9 mouse cellular contexts compared by ENCODE assay signal in the genomic region with DNA sequence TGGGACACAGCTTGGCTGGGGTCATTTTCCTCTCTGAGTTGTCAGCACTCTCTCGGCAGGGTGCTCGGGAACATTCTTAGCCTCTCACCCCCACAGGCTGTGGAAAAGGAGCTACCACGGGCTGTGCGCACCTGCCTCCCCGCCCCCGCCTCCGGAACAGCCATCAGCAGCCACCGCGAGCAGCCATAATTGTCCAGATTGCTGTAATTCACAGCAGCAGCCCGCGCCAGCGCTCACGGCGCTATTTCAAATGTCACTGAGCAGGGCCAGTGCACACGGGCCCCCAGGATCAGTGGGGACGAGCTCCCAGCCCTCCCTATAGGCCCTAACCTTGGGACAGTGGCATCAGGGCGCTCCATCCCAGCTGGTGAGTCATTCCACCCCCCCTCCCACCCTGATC. TPM values are rescaled to one million over a fixed set of nuclear protein-coding genes. Genes with fewer than 3 reads are reported as not detected.
DNase-seq lines count a peak whose midpoint lies in the region; ATAC-seq and TF ChIP-seq lines count a peak whose summit lies in the region.
"Had no signal": no experiment of that assay in that cellular context is flagged by ENCODE, and none has a peak within 500 bp of the region (broad histone marks: within the 10 kb centered on the region; RNA-seq: fewer than 3 reads in every experiment).

No protein-coding gene starts in this region.

- DNase-seq in adrenal gland, postnatal 10 days, result peak; percentile 41
- DNase-seq in adrenal gland, postnatal 25 days, result no peak
- no peak for DNase-seq in G1E (ENCODE audit: low spot score)
- DNase-seq: liver had no signal

- H3K4me3 ChIP-seq in G1E (ENCODE audit: low read depth, low read length), result peak overlapping the region; percentile 3; the same call in 1 of the 2 replicates
- no peak overlapping the region for H3K4me3 ChIP-seq in hindbrain, embryonic 13.5 days
- no peak overlapping the region for H3K4me3 ChIP-seq in midbrain, embryonic 12.5 days

- H3K4me1 ChIP-seq in G1E (ENCODE audit: insufficient read depth, low read depth, low read length), result no peaks in the 10 kb centered on the region
- peaks cover 60% of the 10 kb centered on the region for H3K4me1 ChIP-seq in hindbrain, embryonic 13.5 days (replicated peaks)
- H3K4me1 ChIP-seq in midbrain, embryonic 12.5 days, result peaks cover 35% of the 10 kb centered on the region

- peak overlapping the region; percentile 56 for H3K9ac ChIP-seq in hindbrain, embryonic 13.5 days
- H3K9ac ChIP-seq in midbrain, embryonic 12.5 days (replicated peaks), result no peak overlapping the region

- TF ChIP-seq CTCF in G1E (IDR thresholded peaks at IDR 0.05; ENCODE audit: low read depth, low read length), result no peak

- H3K9me3 ChIP-seq in G1E (replicated peaks), result peaks cover 98% of the 10 kb centered on the region
- H3K9me3 ChIP-seq in hindbrain, embryonic 13.5 days, result no peaks in the 10 kb centered on the region
- no peaks in the 10 kb centered on the region for H3K9me3 ChIP-seq in midbrain, embryonic 12.5 days

- ATAC-seq in G1E (ENCODE audit: extremely low read depth, insufficient number of reproducible peaks, low FRiP score, poor library complexity, severe bottlenecking), result no peak
- ATAC-seq in hindbrain, embryonic 13.5 days (ENCODE audit: low FRiP score), result 0 out of 2 replicates have a peak, but pooled peaks have one; percentile 34
- no peak for ATAC-seq in midbrain, embryonic 12.5 days (ENCODE audit: low FRiP score, low read depth)
- ATAC-seq in megakaryocyte progenitor cell, adult 5-6 weeks (replicated peaks; ENCODE audit: poor library complexity), result no peak
- ATAC-seq in CD4-positive, CD25-positive, alpha-beta regulatory T cell, adult 4 months, result no peak
- ATAC-seq in megakaryocyte, adult 5-6 weeks (ENCODE audit: poor library complexity, severe bottlenecking), result no peak

- no peaks in the 10 kb centered on the region for H3K27me3 ChIP-seq in G1E (ENCODE audit: insufficient read depth, low read length)
- no peaks in the 10 kb centered on the region; the same call in 1 of the 2 replicates for H3K27me3 ChIP-seq in hindbrain, embryonic 13.5 days
- H3K27me3 ChIP-seq in midbrain, embryonic 12.5 days, result peaks cover 11% of the 10 kb centered on the region

- no peaks in the 10 kb centered on the region for H3K36me3 ChIP-seq in G1E (replicated peaks)
- peaks cover 36% of the 10 kb centered on the region for H3K36me3 ChIP-seq in hindbrain, embryonic 13.5 days
- peaks cover 38% of the 10 kb centered on the region for H3K36me3 ChIP-seq in midbrain, embryonic 12.5 days

- peak overlapping the region; percentile 11; the same call in 1 of the 2 replicates for H3K4me2 ChIP-seq in hindbrain, embryonic 13.5 days
- H3K4me2 ChIP-seq in midbrain, embryonic 12.5 days (replicated peaks), result no peak overlapping the region

- peak overlapping the region; percentile 88 for H3K27ac ChIP-seq in hindbrain, embryonic 13.5 days
- H3K27ac ChIP-seq in midbrain, embryonic 12.5 days (replicated peaks), result peak overlapping the region; percentile 60

- WGBS in hindbrain, embryonic 13.5 days, result 31% methylated on average over 17 of the region's 17 CpGs
- 66% methylated on average over 17 of the region's 17 CpGs for WGBS in midbrain, embryonic 12.5 days

RNA-seq across cellular contexts. Expression of gene Rflna, which starts 60.0 kb away (rescaled TPM):
- 1 to 10 TPM; 4.3 TPM for total RNA-seq in adrenal gland, postnatal 10 days (2021)
- total RNA-seq in adrenal gland, postnatal 25 days (2021), result 3.9 and 4.3 TPM in 2 replicates
- not detected in 2 replicates for total RNA-seq in G1E (2014; fragmentation: Nextera tagmentation)
- not detected in 2 replicates for total RNA-seq in G1E (2017)
- polyA plus RNA-seq in G1E (2012), result not detected in 2 replicates
- polyA plus RNA-seq in hindbrain, embryonic 13.5 days (2015; fragmentation: Nextera tagmentation; extraction: Ambion mirVana), result 5.9 and 8.3 TPM in 2 replicates
- 5.2 and 12.1 TPM in 2 replicates for polyA plus RNA-seq in midbrain, embryonic 12.5 days (2016; fragmentation: Nextera tagmentation; extraction: Ambion mirVana)
- not detected in 2 replicates for total RNA-seq in megakaryocyte progenitor cell, adult 5-6 weeks (2015)
- not detected in 2 replicates for total RNA-seq in megakaryocyte progenitor cell, adult 5-6 weeks (2017)
- polyA plus RNA-seq in CD4-positive, CD25-positive, alpha-beta regulatory T cell, adult 4 months (2017; shearing (Covaris generic)), result not detected
- not detected in 2 replicates for total RNA-seq in megakaryocyte, adult 5-6 weeks (2015)
- total RNA-seq in megakaryocyte, adult 5-6 weeks (2017), result not detected in 2 replicates
